Mouse (Mus musculus) mesoderm, embryonic 11.5 days (tissue): ENCODE measurements at regions not wholly inside any gene's neighbourhood (a gene's known extent, or its start where the extent isn't known, plus 50 kb on each side); places are given as distances from the start of the nearest gene placed in this dataset.

Source experiments
- DNase-seq: peaks from one replicate; pipeline ENCODE4 v3.0.0-alpha.2; 2012; ENCODE audit warnings: low read depth, low spot score

DNA sequence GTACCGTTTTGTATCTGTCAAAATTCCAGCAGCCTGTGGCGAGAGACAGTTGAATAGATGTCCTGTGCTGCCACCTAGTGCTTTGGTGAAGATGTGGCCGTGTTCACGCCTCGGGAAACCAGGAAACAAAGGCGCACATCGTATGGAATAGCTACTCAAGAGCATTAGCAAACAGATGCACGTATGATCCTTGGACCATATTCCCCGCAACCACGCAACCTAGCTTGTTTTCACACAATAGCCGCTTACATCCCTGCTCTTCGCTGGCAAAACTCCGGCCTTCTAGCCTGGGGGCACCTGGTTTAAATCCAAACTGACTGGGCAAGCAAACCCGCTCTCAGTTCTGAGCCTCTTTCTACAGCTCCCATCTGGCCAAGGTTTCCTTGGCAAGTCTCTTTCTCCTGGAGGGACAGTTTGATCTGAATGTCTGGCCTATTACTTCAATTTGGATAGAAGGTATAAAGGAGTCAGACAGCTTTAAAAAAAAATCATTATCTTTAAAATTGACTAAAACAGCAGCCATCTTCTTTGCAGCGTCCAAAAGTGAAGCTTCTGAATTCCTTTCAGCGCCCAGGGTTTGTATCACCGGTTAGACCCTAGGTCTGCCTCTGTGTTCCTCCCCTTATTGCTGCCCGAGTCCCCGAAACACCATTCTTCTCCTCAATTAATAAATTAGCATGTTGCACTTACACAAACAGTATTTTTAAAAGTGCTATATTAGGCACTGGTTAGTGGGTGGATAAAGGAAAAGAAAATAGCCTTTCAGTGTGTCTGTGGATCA is 295.0 kb upstream of the Prkd1 start:
- peak; percentile 77 for DNase-seq

DNA sequence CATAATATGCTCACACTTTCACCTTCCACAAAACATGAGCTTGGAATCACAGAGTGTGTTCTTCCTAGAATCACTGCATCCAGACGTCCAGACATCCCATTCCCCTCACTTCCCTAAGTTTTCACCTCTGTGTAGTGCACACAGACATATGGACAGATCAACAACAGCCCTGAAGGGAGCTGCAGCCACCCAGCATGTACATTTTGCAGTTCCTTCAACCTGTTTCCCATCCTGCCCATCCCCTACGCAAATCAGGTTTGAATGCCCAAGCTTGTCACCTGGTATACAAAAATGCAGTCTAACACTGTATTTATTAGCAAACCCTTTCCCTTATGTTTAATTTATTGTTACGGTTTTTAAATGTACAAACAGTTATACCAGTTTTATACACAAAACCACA is 294.4 kb upstream of the Prkd1 start:
- no peak for DNase-seq

DNA sequence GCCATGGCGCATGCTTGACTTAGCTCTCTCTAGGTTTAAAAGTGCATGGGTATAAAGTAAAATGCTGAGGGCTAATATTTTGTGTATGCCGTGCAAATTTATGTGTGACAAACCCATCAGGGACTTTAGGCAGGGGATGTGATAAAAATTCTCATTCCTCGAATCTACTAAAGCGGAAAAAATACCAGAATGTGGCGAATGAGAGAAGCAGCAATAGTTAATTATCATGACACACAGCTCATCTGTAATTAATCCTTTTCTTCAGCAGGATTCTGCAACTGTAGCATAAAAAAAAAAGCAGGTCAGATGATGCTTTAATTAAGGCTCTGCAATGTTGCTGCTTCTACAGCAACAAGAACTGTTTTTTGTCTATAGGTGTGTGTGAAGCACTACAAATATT is 286.6 kb upstream of the Prkd1 start:
- DNase-seq, result no peak

DNA sequence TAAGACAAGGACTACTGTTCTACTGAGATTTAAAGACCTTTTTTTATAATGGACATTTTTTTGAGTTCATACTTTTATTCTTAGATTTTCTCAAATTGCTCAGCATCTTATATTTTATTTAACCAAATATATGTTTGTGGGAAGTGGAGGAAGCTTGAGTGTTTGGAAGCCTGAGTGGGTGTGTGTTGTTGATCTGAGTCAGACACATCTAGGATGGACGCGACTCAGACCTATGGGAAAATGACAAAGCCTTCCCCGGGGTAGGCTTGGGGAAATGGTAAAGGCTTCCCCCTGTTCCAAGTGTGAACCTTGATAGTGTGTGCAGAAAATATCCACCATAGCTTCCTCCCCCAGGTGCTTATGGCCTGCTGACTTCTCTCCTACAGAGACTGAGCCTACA is 283.6 kb upstream of the Prkd1 start:
- DNase-seq, result no peak

DNA sequence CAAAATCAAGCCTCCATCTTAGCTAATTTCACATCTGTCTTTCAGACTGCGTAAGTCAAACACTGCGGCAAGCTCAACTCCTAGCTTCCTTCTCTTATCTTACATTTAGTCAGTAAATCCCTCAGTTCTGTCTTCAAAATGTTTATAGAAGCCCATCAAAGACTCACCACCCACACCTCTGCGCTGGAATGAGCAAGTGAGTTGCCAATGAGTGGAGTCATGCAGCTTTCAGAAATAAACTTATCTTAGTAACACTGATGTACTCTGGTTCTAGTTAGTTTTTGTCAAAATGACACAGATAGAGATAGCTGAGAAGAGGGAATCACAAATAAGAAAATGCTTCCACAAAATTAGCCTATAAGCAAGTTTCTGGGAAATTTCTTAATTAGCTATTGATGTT is 280.7 kb upstream of the Prkd1 start:
- DNase-seq, result no peak

- no peak for DNase-seq
Observed at GRCm38 (mm10) chr12:50926234-50926633, 277.3 kb upstream of the Prkd1 start.

- no peak for DNase-seq
Observed at GRCm38 (mm10) chr12:50921739-50922138, 272.8 kb upstream of the Prkd1 start.

DNA sequence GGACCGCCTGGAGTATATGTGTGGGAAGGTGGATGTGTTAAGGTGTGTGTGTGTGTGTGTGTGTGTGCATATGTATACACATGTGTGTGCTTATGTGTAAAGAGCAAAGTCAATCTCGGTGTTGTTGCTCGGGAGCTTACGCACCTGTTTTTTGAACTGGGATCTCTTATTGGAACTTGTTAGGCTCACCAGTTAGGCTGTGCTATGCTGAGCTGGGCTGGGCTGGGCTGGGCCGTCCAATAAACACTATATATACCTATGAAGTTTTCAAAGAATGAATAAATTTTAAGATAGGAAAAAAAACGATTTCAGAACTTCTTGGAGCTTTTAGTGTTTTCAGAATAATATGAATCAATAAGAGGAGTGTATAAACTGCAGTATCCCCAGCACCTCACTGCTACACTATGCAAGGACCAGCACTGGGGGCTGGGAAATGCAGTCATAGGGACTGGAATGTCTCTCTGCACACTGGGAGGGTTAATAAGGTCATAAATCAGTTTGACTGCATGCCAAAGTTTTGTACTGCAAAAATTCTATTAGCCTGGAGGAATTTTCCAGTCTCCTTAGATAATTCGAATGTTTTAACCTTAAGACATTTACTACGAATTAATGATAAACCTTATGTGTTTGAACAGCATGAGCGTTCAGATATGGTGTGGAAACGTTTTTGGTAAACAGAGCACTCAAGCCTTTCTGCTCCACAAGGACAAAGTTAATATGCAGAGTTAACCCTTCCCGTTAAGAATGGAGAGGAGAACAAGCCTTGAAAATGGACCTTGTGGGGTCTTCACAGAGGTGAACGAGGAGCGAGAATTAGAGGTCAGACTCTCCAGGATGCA is 250.9 kb upstream of the Prkd1 start:
- DNase-seq, result peak; percentile 70

- no peak for DNase-seq
Observed at GRCm38 (mm10) chr12:50897606-50898166, 248.8 kb upstream of the Prkd1 start.

DNA sequence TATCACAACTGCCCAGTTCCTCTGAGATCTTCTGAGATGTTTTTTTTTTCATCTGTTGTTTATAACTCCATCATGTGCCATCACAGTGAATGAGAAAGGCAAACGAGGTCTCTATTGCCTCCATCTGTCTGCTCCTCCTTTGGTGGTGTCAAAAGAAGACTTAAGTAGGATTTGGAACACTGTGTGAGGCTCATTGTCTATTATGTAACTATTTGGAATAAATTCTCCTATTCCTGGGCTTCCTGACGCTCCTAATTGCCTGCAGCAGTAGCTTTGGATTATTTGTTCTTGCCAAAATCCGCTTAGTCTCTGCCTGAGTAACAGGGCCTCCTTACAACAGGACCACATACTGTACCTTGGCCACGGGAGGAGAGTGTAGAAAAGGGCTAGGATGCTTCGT is 244.7 kb upstream of the Prkd1 start:
- no peak for DNase-seq

GRCm38 (mm10) chr12:50875796-50876195 is 226.9 kb upstream of the Prkd1 start:
- DNase-seq, result no peak

- no peak for DNase-seq
Observed at GRCm38 (mm10) chr12:50874024-50874398, 225.1 kb upstream of the Prkd1 start.

- DNase-seq, result no peak
Observed at GRCm38 (mm10) chr12:50873390-50874023, 224.6 kb upstream of the Prkd1 start.

DNA sequence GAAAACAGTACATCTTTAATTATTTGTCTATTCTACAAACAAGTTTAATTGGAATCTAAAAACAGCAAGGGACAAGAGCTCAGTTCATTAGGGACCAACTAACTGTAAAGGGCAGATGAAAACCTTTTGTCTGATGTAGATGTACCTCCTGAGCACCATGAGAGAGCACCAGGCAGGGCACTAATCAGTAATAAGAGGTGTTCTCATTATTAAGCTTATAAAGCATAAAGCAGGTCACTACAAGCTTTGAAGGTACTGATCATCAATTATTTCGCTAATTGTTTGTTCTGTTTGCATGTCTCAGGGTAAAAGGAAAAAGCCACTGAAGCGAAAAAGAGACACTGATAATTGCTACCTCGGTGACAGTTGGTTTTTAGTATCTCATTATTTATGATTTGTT is 202.7 kb upstream of the Prkd1 start:
- no peak for DNase-seq

DNA sequence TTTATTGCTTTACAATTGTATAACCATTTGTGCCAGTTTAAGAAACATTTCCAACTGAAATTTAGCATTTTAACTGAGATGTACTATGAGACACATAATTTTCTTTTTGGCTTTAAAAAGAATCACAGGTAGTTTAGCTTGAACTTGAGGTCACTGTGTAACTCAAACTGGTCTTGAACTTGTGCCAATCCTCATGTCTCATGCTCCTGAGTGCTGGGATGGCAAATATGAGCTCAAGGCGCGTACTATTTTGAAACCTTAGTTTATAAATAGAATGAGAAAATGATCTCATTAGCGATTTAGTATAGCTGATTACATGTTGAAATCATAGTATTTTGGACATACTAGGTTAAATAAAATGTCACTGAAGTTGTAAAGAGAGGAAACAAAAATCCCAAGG is 199.1 kb upstream of the Prkd1 start:
- DNase-seq, result no peak

DNA sequence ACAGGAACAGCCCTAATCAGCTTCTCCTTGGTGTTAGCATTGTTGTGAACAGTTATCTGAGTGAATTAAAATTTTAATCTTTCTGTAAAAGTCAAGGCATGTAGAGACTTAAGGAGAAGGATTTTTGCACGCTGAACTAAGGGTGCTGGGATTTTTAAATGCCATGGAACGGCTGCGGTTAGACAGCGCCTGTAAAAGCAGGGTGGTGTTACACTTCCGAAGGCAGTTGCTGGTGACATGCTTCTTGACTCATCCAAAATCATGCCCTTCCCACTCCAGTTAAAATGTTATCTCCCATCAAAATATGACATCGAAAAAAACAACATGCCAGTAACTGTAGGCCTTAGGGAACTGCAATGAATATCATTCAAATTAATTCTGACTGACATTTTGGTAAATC is 193.8 kb upstream of the Prkd1 start:
- no peak for DNase-seq

DNA sequence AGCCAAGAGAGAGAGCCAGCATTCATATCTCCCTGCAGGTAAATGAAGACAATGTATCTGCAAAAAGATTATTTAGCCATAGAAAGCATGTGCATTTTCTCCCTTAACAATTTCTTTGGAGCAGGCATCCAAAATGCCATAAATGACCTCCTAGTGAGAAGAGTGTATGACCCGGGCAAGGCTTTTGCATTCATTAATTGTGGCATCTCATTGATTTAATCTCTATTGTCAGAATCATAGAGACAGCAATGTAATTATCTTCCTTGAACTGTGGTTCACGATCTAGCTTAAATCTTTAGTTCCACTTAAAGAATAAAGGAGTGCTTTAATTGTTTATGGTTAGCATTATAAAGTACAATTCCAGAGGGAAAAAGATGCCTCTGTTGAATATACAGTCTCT is 190.5 kb upstream of the Prkd1 start:
- DNase-seq, result no peak

- DNase-seq, result no peak
Observed at GRCm38 (mm10) chr12:50808731-50809281, 159.9 kb upstream of the Prkd1 start.

DNA sequence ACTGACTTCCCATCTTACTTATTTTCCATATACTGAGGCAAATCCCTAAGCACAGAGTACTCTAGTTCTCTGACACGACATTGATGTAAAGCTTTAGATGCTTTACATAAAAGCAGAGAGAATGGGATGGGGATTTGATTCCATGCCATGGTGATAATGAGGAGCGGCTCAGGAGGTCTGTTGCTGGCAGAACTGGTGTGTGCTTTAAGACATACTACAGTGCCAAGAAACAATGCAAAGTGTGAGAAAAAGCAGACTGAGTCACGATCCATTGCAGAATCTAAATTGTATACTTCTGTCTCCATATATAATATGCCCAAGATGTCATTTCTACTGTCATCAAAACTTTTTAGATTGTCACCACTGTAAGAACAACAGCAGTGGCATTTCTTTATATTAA is 155.5 kb upstream of the Prkd1 start:
- no peak for DNase-seq

GRCm38 (mm10) chr12:50765156-50765940 is 116.5 kb upstream of the Prkd1 start:
- DNase-seq, result peak; percentile 16

- DNase-seq, result no peak
Observed at GRCm38 (mm10) chr12:50764457-50764856, 115.6 kb upstream of the Prkd1 start.
